Mouse (Mus musculus): ENCODE measurements at regions not wholly inside any gene's neighbourhood (a gene's known extent, or its start where the extent isn't known, plus 50 kb on each side); places are given as distances from the start of the nearest gene placed in this dataset.

DNA sequence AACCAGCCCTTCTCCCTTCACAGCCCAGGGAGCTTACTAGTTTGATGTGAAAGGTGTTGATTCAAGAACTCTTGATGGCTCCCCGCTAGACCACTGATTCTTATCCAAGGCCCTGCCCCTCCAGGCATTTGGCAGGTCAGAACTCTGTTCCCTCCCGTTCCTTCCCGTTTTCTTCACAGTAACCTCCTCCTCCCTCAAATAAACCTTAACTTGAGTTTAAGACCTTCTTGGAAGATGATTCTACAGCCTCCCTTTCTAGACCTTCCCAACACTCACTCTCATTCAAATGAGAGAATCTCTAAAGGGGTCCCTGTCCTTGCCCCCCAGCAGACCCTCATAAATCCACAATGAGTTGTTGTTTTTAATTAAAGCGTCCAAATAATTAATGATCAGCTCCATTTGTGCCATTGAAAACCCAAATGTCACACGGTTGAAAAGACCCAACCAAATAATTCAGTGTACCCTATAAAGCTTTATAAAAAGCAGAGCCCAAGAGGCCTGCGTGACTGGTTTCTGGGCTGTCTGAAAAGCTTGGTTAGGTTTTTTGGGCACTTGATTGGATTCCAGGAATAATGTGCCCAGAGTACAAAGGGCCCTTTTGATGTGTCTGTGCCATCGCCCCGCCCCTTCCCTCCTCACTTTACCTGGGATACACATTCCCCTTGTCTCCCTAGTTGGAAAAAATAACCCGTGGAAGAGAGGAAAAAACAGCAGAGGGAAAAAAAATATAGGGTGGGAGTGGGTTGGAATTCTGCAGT lies 532.7 kb downstream of the Tns1 start:
- TF ChIP-seq MAX (IDR thresholded peaks at IDR 0.05): no peak
- TF ChIP-seq FOSL1 (IDR thresholded peaks at IDR 0.05; ENCODE audit: insufficient read depth, low read length, poor library complexity, severe bottlenecking): no peak
- TF ChIP-seq MYOG (IDR thresholded peaks at IDR 0.05; ENCODE audit: control insufficient read depth, extremely low read depth, insufficient read length): no peak
- TF ChIP-seq MYOD1 (IDR thresholded peaks at IDR 0.05; ENCODE audit: control insufficient read depth, insufficient read length, low read depth): no peak
- no peak for TF ChIP-seq CTCF (IDR thresholded peaks at IDR 0.05; ENCODE audit: control insufficient read depth, insufficient read depth, insufficient read length)
- TF ChIP-seq USF1 (IDR thresholded peaks at IDR 0.05; ENCODE audit: low read depth): no peak
- no peak for TF ChIP-seq CEBPB (IDR thresholded peaks at IDR 0.05; ENCODE audit: low read depth)
- Histone ChIP-seq H3K36me3 (ENCODE audit: control insufficient read depth, insufficient read depth) (no peaks in the 10 kb centered on the region), H3ac (ENCODE audit: control insufficient read depth, insufficient read length, low read depth) (no peak overlapping the region), H3K27me3 (ENCODE audit: control insufficient read depth, insufficient read depth, insufficient read length) (no peaks in the 10 kb centered on the region), H3K4me3 (ENCODE audit: insufficient read depth, poor library complexity, severe bottlenecking) (no peak overlapping the region), H3K79me2 (ENCODE audit: control insufficient read depth, insufficient read depth) (no peaks in the 10 kb centered on the region), H3K79me3 (ENCODE audit: low read depth) (no peaks in the 10 kb centered on the region)

DNA sequence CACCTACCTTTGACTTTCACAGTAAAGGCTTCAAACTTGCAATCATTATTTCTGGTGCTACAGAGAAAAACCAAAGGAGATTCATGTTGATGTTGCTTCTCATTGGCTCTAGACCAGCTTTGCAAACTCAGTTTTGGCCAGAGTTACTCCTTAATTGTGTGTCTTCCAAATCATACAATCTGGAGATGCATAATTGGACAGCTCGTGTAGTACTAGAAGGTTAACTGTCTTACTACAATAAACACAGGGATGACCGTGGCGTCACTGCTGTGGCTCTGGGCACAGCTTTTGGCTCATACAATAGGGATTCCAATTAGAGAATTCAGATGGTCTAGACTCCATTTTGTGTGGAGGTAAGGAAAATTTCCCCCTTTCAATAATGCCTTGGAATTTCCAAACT lies 544.6 kb downstream of the Tns1 start:
- Histone ChIP-seq H3K4me3 (ENCODE audit: insufficient read depth, poor library complexity, severe bottlenecking) (no peak overlapping the region), H3ac (ENCODE audit: control insufficient read depth, insufficient read length, low read depth) (no peak overlapping the region), H3K79me2 (ENCODE audit: control insufficient read depth, insufficient read depth) (no peaks in the 10 kb centered on the region), H3K36me3 (ENCODE audit: control insufficient read depth, insufficient read depth) (no peaks in the 10 kb centered on the region), H3K79me3 (ENCODE audit: low read depth) (no peaks in the 10 kb centered on the region), H3K27me3 (ENCODE audit: control insufficient read depth, insufficient read depth, insufficient read length) (peaks cover 3% of the 10 kb centered on the region)
- TF ChIP-seq MYOD1 (IDR thresholded peaks at IDR 0.05; ENCODE audit: control insufficient read depth, insufficient read length, low read depth): no peak

DNA sequence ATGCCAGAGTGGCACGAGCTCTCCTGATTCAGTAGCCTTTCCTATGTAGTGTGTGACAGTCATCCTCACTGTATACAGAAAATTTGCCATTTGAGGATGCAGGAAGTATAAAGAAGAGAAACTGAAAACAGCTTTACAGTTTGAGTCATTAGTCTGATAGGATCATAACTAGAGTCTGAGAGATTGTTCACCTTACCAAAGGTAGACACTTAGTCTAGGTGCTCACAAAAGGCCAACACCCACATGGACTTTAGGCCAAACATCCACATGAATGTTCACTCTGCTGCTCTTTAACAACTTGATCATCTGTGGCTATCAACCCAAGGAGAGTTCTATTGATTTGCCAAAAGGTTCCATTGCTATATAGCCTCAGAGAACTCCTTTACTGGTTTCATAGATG lies 547.2 kb downstream of the Tns1 start:
- H3ac ChIP-seq (ENCODE audit: control insufficient read depth, insufficient read length, low read depth): no peak overlapping the region
- peaks cover 3% of the 10 kb centered on the region for H3K27me3 ChIP-seq (ENCODE audit: control insufficient read depth, insufficient read depth, insufficient read length)
- no peaks in the 10 kb centered on the region for H3K36me3 ChIP-seq (ENCODE audit: control insufficient read depth, insufficient read depth)
- H3K4me3 ChIP-seq (ENCODE audit: insufficient read depth, poor library complexity, severe bottlenecking): no peak overlapping the region
- H3K79me3 ChIP-seq (ENCODE audit: low read depth): no peaks in the 10 kb centered on the region
- TF ChIP-seq MYOG (IDR thresholded peaks at IDR 0.05; ENCODE audit: control insufficient read depth, extremely low read depth, insufficient read length) (no peak), USF1 (IDR thresholded peaks at IDR 0.05; ENCODE audit: low read depth) (no peak), FOSL1 (IDR thresholded peaks at IDR 0.05; ENCODE audit: insufficient read depth, low read length, poor library complexity, severe bottlenecking) (no peak), CTCF (IDR thresholded peaks at IDR 0.05; ENCODE audit: control insufficient read depth, insufficient read depth, insufficient read length) (no peak), CEBPB (IDR thresholded peaks at IDR 0.05; ENCODE audit: low read depth) (no peak), MYOD1 (IDR thresholded peaks at IDR 0.05; ENCODE audit: control insufficient read depth, insufficient read length, low read depth) (no peak), MAX (IDR thresholded peaks at IDR 0.05) (no peak)
- H3K79me2 ChIP-seq (ENCODE audit: control insufficient read depth, insufficient read depth): no peaks in the 10 kb centered on the region

DNA sequence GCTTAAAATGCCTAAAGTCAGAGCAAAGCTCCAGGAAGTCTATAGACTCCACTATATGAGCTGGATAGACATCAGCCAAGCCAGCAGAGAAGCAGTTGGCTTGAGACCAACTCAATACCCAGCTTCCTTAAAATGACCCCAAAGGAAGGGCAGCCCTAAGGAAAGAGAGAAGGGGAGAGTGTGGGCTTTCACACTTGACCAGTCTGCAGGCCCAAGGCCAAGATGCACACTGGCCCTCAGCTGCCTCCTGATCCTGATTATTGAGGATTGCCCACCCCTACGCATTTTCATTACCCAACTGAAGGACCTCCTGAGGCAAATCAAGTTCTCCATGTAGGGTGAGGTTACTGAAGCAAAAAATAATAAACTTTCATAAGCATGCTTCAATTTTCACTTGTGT lies 548.6 kb downstream of the Tns1 start:
- H3K4me3 ChIP-seq (ENCODE audit: insufficient read depth, poor library complexity, severe bottlenecking): no peak overlapping the region
- H3K79me3 ChIP-seq (ENCODE audit: low read depth): no peaks in the 10 kb centered on the region
- no peaks in the 10 kb centered on the region for H3K79me2 ChIP-seq (ENCODE audit: control insufficient read depth, insufficient read depth)
- TF ChIP-seq MAX (IDR thresholded peaks at IDR 0.05): no peak
- no peak for TF ChIP-seq USF1 (IDR thresholded peaks at IDR 0.05; ENCODE audit: low read depth)
- TF ChIP-seq CEBPB (IDR thresholded peaks at IDR 0.05; ENCODE audit: low read depth): no peak
- TF ChIP-seq MYOD1 (IDR thresholded peaks at IDR 0.05; ENCODE audit: control insufficient read depth, insufficient read length, low read depth): no peak
- H3ac ChIP-seq (ENCODE audit: control insufficient read depth, insufficient read length, low read depth): no peak overlapping the region
- no peaks in the 10 kb centered on the region for H3K27me3 ChIP-seq (ENCODE audit: control insufficient read depth, insufficient read depth, insufficient read length)
- no peaks in the 10 kb centered on the region for H3K36me3 ChIP-seq (ENCODE audit: control insufficient read depth, insufficient read depth)

DNA sequence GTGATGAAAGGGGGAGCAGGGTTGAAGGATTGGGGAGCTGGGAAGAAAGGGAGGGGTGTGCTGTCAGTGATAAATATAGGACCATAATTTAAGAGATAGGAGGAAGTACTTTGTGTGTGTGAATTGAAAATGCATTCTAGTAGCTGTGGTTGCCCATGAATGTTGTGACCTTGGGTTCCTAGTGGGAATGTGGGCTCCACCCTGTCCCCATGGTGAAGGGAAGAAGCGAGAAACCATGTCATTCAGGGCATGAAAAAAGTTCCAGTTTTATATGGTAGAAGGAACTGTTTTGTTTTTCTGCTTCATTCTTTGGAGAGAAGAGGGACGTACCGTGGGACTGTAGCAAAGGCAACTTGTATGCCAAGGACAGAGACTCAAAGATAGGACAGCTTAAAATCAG lies 553.3 kb downstream of the Tns1 start:
- Histone ChIP-seq H3K27me3 (ENCODE audit: control insufficient read depth, insufficient read depth, insufficient read length) (no peaks in the 10 kb centered on the region), H3K4me3 (ENCODE audit: insufficient read depth, poor library complexity, severe bottlenecking) (no peak overlapping the region), H3K36me3 (ENCODE audit: control insufficient read depth, insufficient read depth) (no peaks in the 10 kb centered on the region), H3ac (ENCODE audit: control insufficient read depth, insufficient read length, low read depth) (no peak overlapping the region), H3K79me2 (ENCODE audit: control insufficient read depth, insufficient read depth) (no peaks in the 10 kb centered on the region), H3K79me3 (ENCODE audit: low read depth) (no peaks in the 10 kb centered on the region)
- no peak for TF ChIP-seq USF1 (IDR thresholded peaks at IDR 0.05; ENCODE audit: low read depth)
- no peak for TF ChIP-seq MYOD1 (IDR thresholded peaks at IDR 0.05; ENCODE audit: control insufficient read depth, insufficient read length, low read depth)
- TF ChIP-seq FOSL1 (IDR thresholded peaks at IDR 0.05; ENCODE audit: insufficient read depth, low read length, poor library complexity, severe bottlenecking): no peak
- TF ChIP-seq CTCF (IDR thresholded peaks at IDR 0.05; ENCODE audit: control insufficient read depth, insufficient read depth, insufficient read length): no peak
- no peak for TF ChIP-seq MAX (IDR thresholded peaks at IDR 0.05)
- TF ChIP-seq CEBPB (IDR thresholded peaks at IDR 0.05; ENCODE audit: low read depth): no peak
- TF ChIP-seq MYOG (IDR thresholded peaks at IDR 0.05; ENCODE audit: control insufficient read depth, extremely low read depth, insufficient read length): no peak

DNA sequence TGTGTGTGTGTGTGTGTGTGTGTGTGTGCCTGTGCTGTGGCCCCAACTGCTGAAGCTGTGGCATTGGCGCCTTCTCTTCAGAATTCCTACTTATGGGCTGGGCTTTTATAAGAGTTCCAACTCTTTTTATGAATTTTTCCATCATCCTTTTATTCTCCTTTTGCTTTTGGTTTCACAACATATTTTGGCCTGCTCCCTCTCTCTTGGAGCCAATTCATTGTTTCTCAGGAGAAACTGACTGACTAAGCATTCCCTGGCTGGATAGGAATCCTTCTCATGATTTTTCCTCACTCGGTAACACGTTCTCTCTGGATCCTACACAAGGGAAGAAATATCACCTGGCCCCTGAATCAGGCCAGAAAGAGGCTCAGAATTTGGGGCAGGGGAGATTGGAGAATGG lies 551.1 kb upstream of the Tnp1 start:
- Histone ChIP-seq H3K4me3 (ENCODE audit: insufficient read depth, poor library complexity, severe bottlenecking) (no peak overlapping the region), H3K79me2 (ENCODE audit: control insufficient read depth, insufficient read depth) (no peaks in the 10 kb centered on the region), H3K27me3 (ENCODE audit: control insufficient read depth, insufficient read depth, insufficient read length) (no peaks in the 10 kb centered on the region), H3K36me3 (ENCODE audit: control insufficient read depth, insufficient read depth) (no peaks in the 10 kb centered on the region), H3ac (ENCODE audit: control insufficient read depth, insufficient read length, low read depth) (no peak overlapping the region), H3K79me3 (ENCODE audit: low read depth) (no peaks in the 10 kb centered on the region)
- TF ChIP-seq CTCF (IDR thresholded peaks at IDR 0.05; ENCODE audit: control insufficient read depth, insufficient read depth, insufficient read length) (no peak), CEBPB (IDR thresholded peaks at IDR 0.05; ENCODE audit: low read depth) (no peak), FOSL1 (IDR thresholded peaks at IDR 0.05; ENCODE audit: insufficient read depth, low read length, poor library complexity, severe bottlenecking) (no peak), USF1 (IDR thresholded peaks at IDR 0.05; ENCODE audit: low read depth) (no peak), MYOD1 (IDR thresholded peaks at IDR 0.05; ENCODE audit: control insufficient read depth, insufficient read length, low read depth) (no peak), MYOG (IDR thresholded peaks at IDR 0.05; ENCODE audit: control insufficient read depth, extremely low read depth, insufficient read length) (no peak), MAX (IDR thresholded peaks at IDR 0.05) (no peak)

Data from C2C12 (cell line).